Mouse (Mus musculus) lung, adult 2 months (tissue): ENCODE measurements around the gene 2200002J24Rik.
A peak's percentile ranks its signal among the peaks of the same experiment; 100 is the strongest.

ENCODE experiments used
- CTCF ChIP-seq: fragments of 200-500 bp; IDR thresholded peaks from 2 replicates; pipeline ENCODE4 v1.5.1; 2011; ENCODE audit warnings: mild to moderate bottlenecking, low read length, control low read depth; ENCODE audit not compliant: insufficient read depth
- POLR2A ChIP-seq: fragments of 200-500 bp; IDR thresholded peaks from 2 replicates; pipeline ENCODE4 v1.6.1; 2011; ENCODE audit warnings: low read depth, mild to moderate bottlenecking, control low read depth, low read length, borderline replicate concordance; ENCODE audit errors: extremely low read depth

GRCm38 (mm10) chr7:30649591-30650540 lies 48.9 kb upstream of the 2200002J24Rik start, which contains the start of gene Rbm42:
- TF ChIP-seq CTCF (no peak), POLR2A (peak; percentile 59; the same call in 1 of the 2 replicates)
